Mouse (Mus musculus): ENCODE measurements around the gene Lrrc3c. TPM values are rescaled to one million over a fixed set of nuclear protein-coding genes. Genes with fewer than 3 reads are reported as not detected.
A peak's percentile ranks its signal among the peaks of the same experiment; 100 is the strongest.

Lrrc3c gene
- total RNA-seq, 2 experiments from 2014 or later, result not detected

DNA sequence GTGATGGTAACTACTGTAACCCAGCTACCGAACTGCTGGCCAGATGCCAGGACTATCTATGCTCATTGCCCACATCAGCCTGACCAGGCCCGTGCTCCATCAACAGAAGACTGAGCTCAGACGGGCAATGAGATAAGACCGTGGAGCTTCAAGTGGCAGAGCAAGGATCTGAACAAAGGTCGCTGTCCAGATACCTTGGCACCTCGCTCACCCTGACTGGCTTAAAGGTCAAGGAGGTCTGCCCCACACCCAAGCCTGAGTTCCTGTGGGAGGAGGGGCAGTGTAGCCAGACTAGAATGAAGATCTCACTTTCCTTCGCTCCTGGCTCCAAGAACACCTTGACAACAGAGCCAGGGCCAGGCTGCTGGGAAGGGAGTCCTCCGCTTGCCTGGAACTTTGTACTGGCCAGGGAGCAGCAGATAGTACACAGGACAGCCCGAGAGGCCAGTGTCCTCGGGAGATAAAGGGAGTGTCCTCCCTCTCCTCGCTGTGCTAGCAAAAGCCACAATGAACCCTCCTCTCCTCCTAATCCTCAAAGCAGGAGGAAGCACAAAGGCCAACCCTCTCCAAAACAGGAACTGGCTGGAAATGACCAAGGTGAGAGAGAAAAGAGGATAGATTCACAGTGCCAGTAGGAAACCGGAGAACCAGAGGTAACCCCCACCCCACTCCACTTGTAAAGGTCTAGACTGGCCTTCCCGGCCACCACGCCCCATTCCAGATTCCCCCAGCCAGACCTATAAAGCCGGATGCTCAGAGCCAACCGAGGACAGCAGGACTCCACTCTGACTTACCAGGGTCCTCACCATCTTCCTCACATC is 17.6 kb upstream of the Lrrc3c start:
- Histone ChIP-seq H3K4me3 (no peak overlapping the region), H3K27ac (no peak overlapping the region)
- no peak for TF ChIP-seq CTCF (conservative IDR thresholded peaks at IDR 0.05)
- no peak for DNase-seq (ENCODE audit: low spot score in 2 of 2)

GRCm38 (mm10) chr11:98581286-98582029 is 16.6 kb upstream of the Lrrc3c start:
- DNase-seq (ENCODE audit: low spot score in 2 of 2), result no peak
- no peak for TF ChIP-seq CTCF (conservative IDR thresholded peaks at IDR 0.05)
- no peak overlapping the region for H3K27ac ChIP-seq
- H3K4me3 ChIP-seq, result no peak overlapping the region

DNA sequence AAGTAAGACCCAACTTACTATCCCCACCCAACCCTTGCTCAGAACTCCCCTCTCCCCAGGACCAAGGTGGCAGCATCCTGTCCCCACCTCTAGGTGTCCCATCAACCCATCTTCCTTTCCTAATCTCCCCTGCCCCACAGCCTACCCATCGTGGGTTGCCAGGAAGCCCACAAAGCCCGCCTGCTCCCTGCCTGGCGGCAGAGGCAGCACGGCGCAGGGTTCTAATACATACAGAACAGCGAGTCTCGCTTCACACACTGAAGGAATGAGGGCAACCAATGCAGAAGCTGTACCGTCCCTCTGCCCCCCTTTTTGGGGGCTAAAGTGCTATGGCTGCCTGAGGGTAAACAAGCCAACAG is 16.1 kb upstream of the Lrrc3c start:
- no peak overlapping the region for H3K4me3 ChIP-seq
- DNase-seq (ENCODE audit: low spot score in 2 of 2), result no peak
- no peak for TF ChIP-seq CTCF (conservative IDR thresholded peaks at IDR 0.05)
- H3K27ac ChIP-seq, result no peak overlapping the region

- no peak for DNase-seq (ENCODE audit: low spot score in 2 of 2)
- Histone ChIP-seq H3K27ac (no peak overlapping the region), H3K4me3 (no peak overlapping the region)
- TF ChIP-seq CTCF (conservative IDR thresholded peaks at IDR 0.05), result no peak
Measured at GRCm38 (mm10) chr11:98582551-98583264, 15.4 kb upstream of the Lrrc3c start.

DNA sequence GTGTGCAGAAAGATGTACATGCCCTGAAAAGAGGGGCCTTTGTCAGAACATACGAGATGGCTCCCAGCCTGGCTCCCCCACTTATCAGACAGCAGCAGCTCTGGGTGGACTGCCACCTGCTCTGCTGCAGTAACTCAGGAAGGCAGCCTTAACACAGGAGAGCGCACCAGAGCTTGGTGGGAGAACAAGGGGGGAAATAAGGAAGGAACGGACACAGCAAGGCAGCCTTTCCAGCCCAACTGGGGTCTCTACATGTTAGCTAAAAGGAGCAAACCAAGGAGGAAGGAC is 14.9 kb upstream of the Lrrc3c start:
- Histone ChIP-seq H3K4me3 (no peak overlapping the region), H3K27ac (no peak overlapping the region)
- no peak for DNase-seq (ENCODE audit: low spot score in 2 of 2)
- TF ChIP-seq CTCF (conservative IDR thresholded peaks at IDR 0.05), result no peak

- TF ChIP-seq CTCF (conservative IDR thresholded peaks at IDR 0.05), result peak; percentile 17; the same call in 1 of the 2 replicates
- H3K27ac ChIP-seq, result no peak overlapping the region
- H3K4me3 ChIP-seq, result no peak overlapping the region
- no peak for DNase-seq (ENCODE audit: low spot score in 2 of 2)
Measured at GRCm38 (mm10) chr11:98583571-98583970, 14.5 kb upstream of the Lrrc3c start.

- TF ChIP-seq CTCF (conservative IDR thresholded peaks at IDR 0.05), result no peak
- no peak overlapping the region for H3K27ac ChIP-seq
- no peak for DNase-seq (ENCODE audit: low spot score in 2 of 2)
- H3K4me3 ChIP-seq, result no peak overlapping the region
Measured at GRCm38 (mm10) chr11:98584146-98584545, 13.9 kb upstream of the Lrrc3c start.

GRCm38 (mm10) chr11:98584629-98585177 is 13.4 kb upstream of the Lrrc3c start:
- Histone ChIP-seq H3K27ac (no peak overlapping the region), H3K4me3 (no peak overlapping the region)
- no peak for DNase-seq (ENCODE audit: low spot score in 2 of 2)
- TF ChIP-seq CTCF (conservative IDR thresholded peaks at IDR 0.05), result no peak

DNA sequence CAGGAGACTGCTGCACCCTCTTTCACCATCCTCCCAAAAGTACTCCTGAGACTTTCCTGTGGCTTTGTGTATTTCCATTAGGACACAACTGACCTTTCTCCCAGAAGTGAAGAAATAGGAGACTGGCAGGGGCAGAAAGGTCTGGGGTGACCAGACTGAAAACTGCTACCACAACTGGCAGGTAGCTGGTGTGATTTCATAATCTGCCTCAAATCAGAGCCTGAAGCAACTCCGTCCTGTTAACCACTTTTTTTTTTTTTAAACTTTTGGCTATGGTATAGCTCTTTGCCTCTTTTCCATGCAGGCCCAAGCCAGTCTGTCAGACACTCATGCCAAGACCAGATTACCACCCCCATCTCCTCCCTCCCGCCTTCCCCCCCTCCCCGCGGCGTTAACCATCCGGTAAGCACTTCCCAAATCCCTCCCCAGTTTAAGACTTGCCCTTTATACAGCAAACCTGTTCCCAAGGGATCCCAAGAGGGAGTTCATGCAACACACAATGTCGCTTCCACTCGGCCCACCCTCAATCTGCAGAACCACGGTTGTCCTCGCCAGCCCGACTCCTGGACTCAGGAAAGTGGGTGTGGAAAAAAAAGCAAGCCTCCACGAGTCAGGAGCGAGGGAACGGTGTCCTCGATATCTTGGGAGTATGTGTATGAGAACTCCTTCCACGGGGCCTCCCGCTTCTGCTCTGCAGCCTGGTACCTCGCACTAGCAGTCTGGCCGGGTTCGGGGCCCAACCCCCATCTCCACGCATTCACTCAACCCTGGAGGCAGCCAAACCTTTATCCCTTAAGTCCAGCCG is 11.8 kb upstream of the Lrrc3c start:
- H3K27ac ChIP-seq, result peak overlapping the region; percentile 92
- TF ChIP-seq CTCF (conservative IDR thresholded peaks at IDR 0.05), result no peak
- H3K4me3 ChIP-seq, result peak overlapping the region; percentile 93
- no peak for DNase-seq (ENCODE audit: low spot score in 2 of 2)

DNA sequence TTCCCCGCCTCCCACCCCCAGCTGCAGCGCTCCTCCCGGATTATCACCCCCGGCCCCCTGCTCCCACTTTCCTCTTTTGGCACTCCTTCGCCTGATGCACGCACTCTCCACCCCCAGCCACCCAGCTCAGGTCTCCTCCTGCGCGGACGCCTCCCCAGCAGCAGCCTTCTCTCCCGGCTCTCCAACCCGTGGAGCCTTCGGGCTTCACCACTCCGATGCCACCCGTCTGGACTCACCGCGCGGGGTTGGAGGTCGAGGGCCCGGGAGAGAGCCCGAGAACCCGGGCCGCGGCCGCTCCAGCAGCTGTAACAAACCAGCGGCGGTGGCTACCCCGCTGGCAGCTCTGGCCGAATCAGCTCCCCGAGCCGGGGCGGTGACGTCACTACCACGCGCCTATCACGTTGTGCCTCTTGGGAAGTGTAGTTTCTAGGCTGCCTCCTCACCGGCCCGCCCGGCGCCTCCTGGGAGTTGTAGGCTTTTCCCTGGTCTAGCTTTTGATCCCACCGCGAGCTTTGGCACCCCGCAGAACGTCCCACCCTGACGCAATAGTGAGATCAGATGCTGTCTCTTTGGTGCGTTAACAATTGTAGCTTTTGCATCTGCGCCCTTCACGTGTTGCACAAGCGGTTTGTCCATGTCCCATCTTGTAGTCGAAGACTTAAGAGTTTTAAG is 11.1 kb upstream of the Lrrc3c start, which contains the start of gene Ormdl3:
Gene Ormdl3 (minus strand): TSS at position 477 of the 672 bp plus-strand sequence.
- H3K4me3 ChIP-seq, result peak within 1 kb of the TSS; percentile 93
- DNase-seq (ENCODE audit: low spot score in 2 of 2), result peak; percentile 98 to 99
- TF ChIP-seq CTCF (conservative IDR thresholded peaks at IDR 0.05), result no peak
- H3K27ac ChIP-seq, result peak within 1 kb of the TSS; percentile 92

DNA sequence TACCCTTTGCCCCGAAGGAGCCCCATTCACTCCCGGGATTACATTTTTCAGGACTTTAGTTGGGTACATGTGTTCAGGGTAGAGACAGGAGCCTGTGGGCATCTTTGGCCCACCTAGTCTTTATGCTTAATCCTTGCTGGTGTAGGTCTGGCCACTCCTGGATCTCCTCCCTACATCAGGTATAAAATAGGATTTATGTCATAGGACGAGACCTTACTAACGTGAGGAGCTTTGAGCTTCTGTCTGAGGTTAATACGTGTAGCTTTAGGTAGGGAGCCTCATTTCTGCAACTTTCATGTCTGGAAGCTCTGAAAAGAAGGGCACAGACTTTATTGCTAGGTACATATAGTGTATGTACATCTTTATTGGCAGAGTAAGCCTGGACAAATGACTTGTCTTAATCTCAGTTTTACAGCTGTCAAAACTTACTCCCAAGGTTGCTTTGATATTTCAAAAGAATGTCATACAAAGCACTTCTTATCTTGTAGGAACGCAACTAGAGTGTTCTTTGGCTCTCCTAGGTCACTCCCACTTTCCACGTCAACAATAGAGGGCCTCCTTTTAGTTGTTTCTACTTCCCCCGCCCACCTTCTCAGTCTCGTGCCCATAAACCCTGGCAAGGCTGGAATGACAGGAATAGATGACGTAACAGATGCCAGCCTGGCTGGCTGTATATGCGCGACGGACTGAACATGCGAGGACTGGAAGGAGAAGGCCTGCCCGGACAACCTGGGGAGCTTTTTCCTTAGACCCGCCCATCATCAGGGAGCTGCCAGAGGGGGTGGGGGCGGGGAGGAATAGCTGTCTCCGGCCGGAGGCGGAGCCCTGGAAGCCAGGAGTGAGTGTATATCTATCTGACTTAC is 10.2 kb upstream of the Lrrc3c start:
- H3K4me3 ChIP-seq, result peak overlapping the region; percentile 93
- peak; percentile 35 to 58 for DNase-seq (ENCODE audit: low spot score in 2 of 2)
- H3K27ac ChIP-seq, result peak overlapping the region; percentile 92
- TF ChIP-seq CTCF (conservative IDR thresholded peaks at IDR 0.05), result no peak

Data from layer of hippocampus, adult 2 months (tissue).